Mouse (Mus musculus): ENCODE measurements around the gene Rnf214. TPM values are rescaled to one million over a fixed set of nuclear protein-coding genes. Genes with fewer than 3 reads are reported as not detected.

Gene Rnf214
- polyA plus RNA-seq, 1 experiment from 2014 or later: 24.0 TPM

DNA sequence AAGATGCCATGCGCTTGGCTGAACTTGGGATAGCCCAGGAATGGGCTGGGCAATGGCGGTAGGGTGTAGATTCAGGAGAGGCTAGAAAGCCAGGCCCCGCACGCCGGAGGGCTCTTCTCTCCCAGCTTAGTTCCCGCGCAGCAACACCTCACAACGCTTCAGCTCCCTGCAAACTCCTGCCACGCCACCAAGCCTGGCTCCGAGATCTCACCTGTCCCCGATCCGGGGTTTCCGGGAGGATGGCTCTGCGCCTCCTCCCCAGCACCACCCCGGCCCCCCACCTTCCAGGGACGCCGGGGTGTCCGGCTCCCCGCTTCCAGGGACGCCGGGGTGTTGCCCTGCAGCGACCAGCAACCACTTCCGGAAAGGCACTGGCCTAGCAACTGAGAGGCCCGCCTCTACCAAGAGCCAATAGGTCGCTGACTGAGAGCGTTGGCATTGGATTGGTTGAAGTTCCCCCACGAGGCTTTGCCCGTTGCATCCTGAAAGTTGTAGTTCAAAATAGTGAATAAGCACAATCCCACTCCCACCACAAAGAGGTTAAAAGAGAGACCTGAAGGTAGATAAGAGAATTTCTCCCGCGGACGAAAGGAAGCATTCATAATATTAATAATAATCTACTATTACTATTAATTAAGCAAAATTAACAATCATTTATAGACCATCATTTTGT lies 78.3 kb downstream of the Rnf214 start, which contains the start of gene Cep164:
Cep164 (minus strand) TSS at position 401 of the 673 bp plus-strand sequence.
- H3K4me2 ChIP-seq: peak within 1 kb of the TSS; percentile 92
- H3K9ac ChIP-seq: peak within 1 kb of the TSS; percentile 72
- peaks cover 20% of the 10 kb centered on the region for H3K4me1 ChIP-seq
- H3K27me3 ChIP-seq (replicated peaks): peaks cover 12% of the 10 kb centered on the region
- ATAC-seq: peak; percentile 95
- H3K27ac ChIP-seq: peak within 1 kb of the TSS; percentile 43; the same call in 1 of the 2 replicates
- H3K9me3 ChIP-seq (replicated peaks): peaks cover 9% of the 10 kb centered on the region; the same call in 1 of the 2 replicates
- under 1% methylated on average over 31 of the region's 31 CpGs for WGBS (ENCODE audit: insufficient replicate concordance)
- H3K4me3 ChIP-seq: peak within 1 kb of the TSS; percentile 70
- H3K36me3 ChIP-seq: no peaks in the 10 kb centered on the region

DNA sequence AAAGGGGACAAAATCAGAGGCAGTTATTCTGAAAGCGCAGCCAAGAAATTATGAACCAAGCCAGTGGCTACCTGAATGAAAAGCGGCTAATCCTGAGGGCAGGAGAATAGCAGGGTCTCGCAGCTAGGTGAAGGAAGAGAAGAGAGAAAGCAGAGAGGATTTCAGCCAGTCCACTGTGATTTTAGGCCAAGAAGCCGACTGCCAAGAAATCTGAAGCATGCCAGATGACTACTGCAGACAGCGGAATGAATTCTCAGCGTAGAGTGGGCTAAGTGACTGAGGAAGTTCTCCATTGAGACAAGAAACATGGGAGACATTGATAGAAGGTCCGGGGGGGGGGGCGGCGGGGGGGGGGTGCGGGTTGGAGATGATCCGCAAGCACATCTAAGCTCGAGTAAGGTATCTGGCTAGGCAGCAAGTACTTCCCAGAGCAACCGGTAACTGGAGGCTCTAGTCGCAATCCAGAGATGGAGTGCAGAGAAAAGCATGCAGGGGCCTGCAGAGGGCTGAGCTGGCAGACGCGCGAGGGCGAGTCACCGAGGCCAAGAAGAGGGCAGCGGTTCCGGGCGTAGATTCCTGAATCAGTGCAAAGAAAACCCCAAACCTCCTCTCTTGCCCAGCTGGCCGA lies 78.9 kb downstream of the Rnf214 start:
- peak overlapping the region; percentile 43; the same call in 1 of the 2 replicates for H3K27ac ChIP-seq
- 9% methylated on average over 20 of the region's 23 CpGs for WGBS (ENCODE audit: insufficient replicate concordance)
- ATAC-seq: peak; percentile 28
- H3K9me3 ChIP-seq (replicated peaks): peaks cover 9% of the 10 kb centered on the region; the same call in 1 of the 2 replicates
- H3K4me1 ChIP-seq: peaks cover 20% of the 10 kb centered on the region
- peak overlapping the region; percentile 72 for H3K9ac ChIP-seq
- peaks cover 12% of the 10 kb centered on the region for H3K27me3 ChIP-seq (replicated peaks)
- no peaks in the 10 kb centered on the region for H3K36me3 ChIP-seq
- H3K4me3 ChIP-seq: peak overlapping the region; percentile 70
- peak overlapping the region; percentile 92 for H3K4me2 ChIP-seq

DNA sequence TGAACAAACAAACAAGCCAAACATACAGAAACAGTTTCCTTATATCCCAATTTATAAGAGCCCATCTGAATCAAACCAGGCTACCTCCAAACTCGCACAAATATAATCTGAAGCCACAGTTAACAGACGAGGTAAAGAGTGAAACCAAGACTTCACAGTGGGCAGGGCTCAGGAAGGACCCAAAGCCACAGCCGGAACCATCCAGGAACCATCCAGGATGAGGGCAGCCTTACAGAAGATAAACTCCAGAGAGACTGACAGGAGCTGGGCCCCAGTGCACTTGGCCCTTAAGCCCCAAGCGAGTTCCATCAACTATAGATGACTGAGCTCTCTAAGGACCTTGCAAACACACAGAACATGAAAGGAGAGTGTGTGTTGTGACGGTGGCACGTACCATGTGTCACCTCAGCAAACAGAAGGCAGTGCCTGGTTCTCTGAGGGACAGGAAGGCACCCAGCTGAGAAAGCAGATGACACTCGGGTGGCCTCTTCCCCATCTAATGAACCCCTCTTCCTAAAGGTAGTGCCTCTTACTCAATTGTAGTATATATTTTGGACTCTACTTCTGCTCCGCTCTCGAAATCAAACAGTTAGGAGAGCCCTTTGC lies 88.2 kb downstream of the Rnf214 start:
- Histone ChIP-seq H3K27ac (no peak overlapping the region), H3K9ac (no peak overlapping the region), H3K9me3 (replicated peaks) (no peaks in the 10 kb centered on the region), H3K4me1 (peaks cover 8% of the 10 kb centered on the region; the same call in 1 of the 2 replicates), H3K4me2 (no peak overlapping the region), H3K36me3 (peaks cover 20% of the 10 kb centered on the region), H3K4me3 (no peak overlapping the region), H3K27me3 (replicated peaks) (peaks cover 4% of the 10 kb centered on the region; the same call in 1 of the 2 replicates)
- no peak for ATAC-seq
- 44% methylated on average over 9 of the region's 9 CpGs for WGBS (ENCODE audit: insufficient replicate concordance)

DNA sequence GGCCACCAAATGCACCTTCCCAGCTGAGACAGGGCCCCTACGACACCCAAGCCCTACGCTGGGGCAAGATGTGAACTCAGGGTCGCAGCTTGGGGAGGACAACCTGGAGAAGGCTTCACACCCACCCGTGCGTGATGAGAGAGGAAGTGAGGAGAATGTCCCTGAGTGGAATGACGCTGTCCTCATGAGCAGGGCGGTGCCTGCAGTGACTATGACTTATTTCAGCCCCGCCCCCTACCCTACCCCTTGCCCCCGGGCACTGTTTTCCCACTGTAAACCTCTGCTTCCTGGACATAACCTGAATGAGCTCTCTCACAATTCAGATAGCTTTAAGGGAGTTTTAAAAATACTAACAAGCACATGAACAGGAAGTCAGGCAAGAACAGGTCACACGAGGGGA lies 91.2 kb downstream of the Rnf214 start:
- peaks cover 4% of the 10 kb centered on the region; the same call in 1 of the 2 replicates for H3K27me3 ChIP-seq (replicated peaks)
- no peak overlapping the region for H3K4me2 ChIP-seq
- 63% methylated on average over 10 of the region's 10 CpGs for WGBS (ENCODE audit: insufficient replicate concordance)
- H3K4me3 ChIP-seq: no peak overlapping the region
- H3K27ac ChIP-seq: no peak overlapping the region
- peaks cover 8% of the 10 kb centered on the region; the same call in 1 of the 2 replicates for H3K4me1 ChIP-seq
- H3K9ac ChIP-seq: no peak overlapping the region
- peaks cover 20% of the 10 kb centered on the region for H3K36me3 ChIP-seq
- no peak for ATAC-seq
- H3K9me3 ChIP-seq (replicated peaks): no peaks in the 10 kb centered on the region

DNA sequence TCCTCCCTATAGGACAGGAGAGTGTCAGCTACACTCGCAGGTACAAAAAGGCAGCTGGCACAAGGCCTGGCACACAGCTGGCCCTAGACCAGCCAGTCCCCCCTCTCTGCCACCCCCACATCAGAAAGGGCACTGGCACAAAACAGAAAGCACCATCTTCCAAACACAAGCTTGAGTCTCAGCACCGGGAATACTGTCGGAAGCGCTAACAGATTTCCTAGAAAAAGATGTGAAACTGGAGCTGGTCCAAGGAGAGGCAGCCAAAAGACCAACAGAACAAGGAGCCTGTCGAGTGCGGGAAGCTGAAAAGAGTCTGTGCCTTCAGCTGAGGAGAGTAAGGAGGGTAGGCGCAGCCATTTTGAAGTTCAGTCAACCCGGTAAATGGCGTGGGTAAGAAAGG lies 91.6 kb downstream of the Rnf214 start:
- Histone ChIP-seq H3K36me3 (peaks cover 20% of the 10 kb centered on the region), H3K4me3 (no peak overlapping the region), H3K9ac (no peak overlapping the region), H3K27me3 (replicated peaks) (peaks cover 4% of the 10 kb centered on the region; the same call in 1 of the 2 replicates), H3K9me3 (replicated peaks) (no peaks in the 10 kb centered on the region), H3K27ac (no peak overlapping the region), H3K4me2 (no peak overlapping the region), H3K4me1 (peaks cover 8% of the 10 kb centered on the region; the same call in 1 of the 2 replicates)
- no peak for ATAC-seq
- 81% methylated on average over 9 of the region's 9 CpGs for whole genome bisulfite sequencing (ENCODE audit: insufficient replicate concordance)

Small RNA genes within 50 kb of the gene (microRNA-seq; reads per million reads assigned to microRNA genes)
- gene Mir7087: not detected

Other genes starting within 250 kb of the Rnf214 start
- gene Cep164, start 78.2 kb downstream of the Rnf214 start, polyA plus RNA-seq (2016; fragmentation: Nextera tagmentation; extraction: Ambion mirVana): 6.2 and 8.2 TPM in 2 replicates
- 9.0 and 9.4 TPM in 2 replicates for gene Bace1, start 68.3 kb downstream of the Rnf214 start, polyA plus RNA-seq (2016; fragmentation: Nextera tagmentation; extraction: Ambion mirVana)
- gene Pcsk7, start 414 bp downstream of the Rnf214 start, polyA plus RNA-seq (2016; fragmentation: Nextera tagmentation; extraction: Ambion mirVana): 9.8 and 10.6 TPM in 2 replicates
- gene Tagln, start 29.1 kb upstream of the Rnf214 start, polyA plus RNA-seq (2016; fragmentation: Nextera tagmentation; extraction: Ambion mirVana): 9.2 and 11.0 TPM in 2 replicates
- 31.5 and 33.3 TPM in 2 replicates for gene Sidt2, start 48.3 kb upstream of the Rnf214 start, polyA plus RNA-seq (2016; fragmentation: Nextera tagmentation; extraction: Ambion mirVana)
- 118 and 125 TPM in 2 replicates for gene Pafah1b2, start 105.8 kb upstream of the Rnf214 start, polyA plus RNA-seq (2016; fragmentation: Nextera tagmentation; extraction: Ambion mirVana)
- gene Sik3, start 105.9 kb upstream of the Rnf214 start, polyA plus RNA-seq (2016; fragmentation: Nextera tagmentation; extraction: Ambion mirVana): 6.8 and 7.1 TPM in 2 replicates